Mouse (Mus musculus) neural tube, embryonic 15.5 days (tissue): Measurements from ENCODE around the gene Bsdc1. TPM values are rescaled to one million over a fixed set of nuclear protein-coding genes. Genes with fewer than 3 reads are reported as not detected.
A peak's percentile ranks its signal among the peaks of the same experiment; 100 is the strongest.

ENCODE experiments used
- ATAC-seq: fragments of 200-750 bp; cut with Nextera tagmentation; 2 replicates; pipeline ENCODE4 v1.8.0; 2017; ENCODE audit warnings: mild to moderate bottlenecking, moderate TSS enrichment, moderate library complexity; ENCODE audit not compliant: low FRiP score
- H3K27ac ChIP-seq: fragments of 300-500 bp; sonication (generic); replicated peaks from 2 replicates; pipeline ENCODE4 v1.5.1; 2015; ENCODE audit warnings: mild to moderate bottlenecking, inconsistent platforms
- H3K27me3 ChIP-seq: fragments of 300-500 bp; sonication (generic); replicated peaks from 2 replicates; pipeline ENCODE4 v1.6.1; 2015; ENCODE audit warnings: inconsistent platforms
- H3K36me3 ChIP-seq: fragments of 300-500 bp; sonication (generic); 2 replicates; pipeline ENCODE4 v1.6.1; 2015; ENCODE audit warnings: inconsistent platforms
- H3K4me1 ChIP-seq: fragments of 300-500 bp; sonication (generic); 2 replicates; pipeline ENCODE4 v1.6.1; 2015; ENCODE audit warnings: inconsistent platforms
- H3K4me2 ChIP-seq: fragments of 300-500 bp; sonication (generic); 2 replicates; pipeline ENCODE4 v1.6.1; 2015; ENCODE audit warnings: inconsistent platforms, mild to moderate bottlenecking, moderate library complexity
- H3K4me3 ChIP-seq: fragments of 300-500 bp; sonication (generic); replicated peaks from 2 replicates; pipeline ENCODE4 v1.5.1; 2015; ENCODE audit warnings: mild to moderate bottlenecking, inconsistent platforms
- H3K9ac ChIP-seq: fragments of 300-500 bp; sonication (generic); replicated peaks from 2 replicates; pipeline ENCODE4 v1.6.1; 2015; ENCODE audit warnings: mild to moderate bottlenecking, inconsistent platforms
- H3K9me3 ChIP-seq: fragments of 300-500 bp; sonication (generic); replicated peaks from 2 replicates; pipeline ENCODE4 v1.6.1; 2016; ENCODE audit warnings: inconsistent platforms
- WGBS: fragments of 180-500 bp; shearing (Covaris S2); methylation state at CpG from one replicate; pipeline ENCODE4 v1.1.7; 2015; ENCODE audit warnings: mixed read lengths; 5-methylcytosine and 5-hydroxymethylcytosine counted together
- polyA plus RNA-seq: library from polyadenylated mRNA; unstranded; fragments of >200 nt; fragmentation: Nextera tagmentation; extraction: Ambion mirVana; gene quantifications from 2 replicates; pipeline ENCODE4 v1.2.1, GENCODE M21; 2015

The Bsdc1 gene
- polyA plus RNA-seq: 32.7 and 34.0 TPM in 2 replicates

- peak; percentile 98 for ATAC-seq
- peak within 1 kb of the TSS; percentile 84 for H3K9ac ChIP-seq
- H3K36me3 ChIP-seq: peaks cover 27% of the 10 kb centered on the region
- no peaks in the 10 kb centered on the region for H3K27me3 ChIP-seq
- H3K9me3 ChIP-seq: no peaks in the 10 kb centered on the region
- H3K4me1 ChIP-seq: peaks cover 16% of the 10 kb centered on the region
- under 1% methylated on average over 46 of the region's 46 CpGs for WGBS
- peak within 1 kb of the TSS; percentile 92 for H3K27ac ChIP-seq
- H3K4me3 ChIP-seq: peak within 1 kb of the TSS; percentile 98
- peak within 1 kb of the TSS; percentile 81 for H3K4me2 ChIP-seq
Measured at GRCm38 (mm10) chr4:129461183-129461960, at the start of gene Bsdc1. Bsdc1 (plus strand) TSS chr4:129461581.

- H3K4me1 ChIP-seq: no peaks in the 10 kb centered on the region
- H3K27me3 ChIP-seq: no peaks in the 10 kb centered on the region
- no peaks in the 10 kb centered on the region for H3K9me3 ChIP-seq
- no peak overlapping the region for H3K27ac ChIP-seq
- no peak overlapping the region for H3K9ac ChIP-seq
- no peaks in the 10 kb centered on the region for H3K36me3 ChIP-seq
- no peak for ATAC-seq
- WGBS: 94% methylated on average over 5 of the region's 5 CpGs
- H3K4me3 ChIP-seq: no peak overlapping the region
- H3K4me2 ChIP-seq: no peak overlapping the region
Measured at GRCm38 (mm10) chr4:129415892-129416291, 45.5 kb upstream of the Bsdc1 start.

- 85% methylated on average over 5 of the region's 5 CpGs for WGBS
- Histone ChIP-seq H3K36me3 (no peaks in the 10 kb centered on the region), H3K4me1 (no peaks in the 10 kb centered on the region), H3K9me3 (no peaks in the 10 kb centered on the region), H3K9ac (no peak overlapping the region), H3K4me2 (no peak overlapping the region), H3K27me3 (no peaks in the 10 kb centered on the region), H3K4me3 (no peak overlapping the region), H3K27ac (no peak overlapping the region)
- ATAC-seq: no peak
Measured at GRCm38 (mm10) chr4:129416478-129416877, 44.9 kb upstream of the Bsdc1 start.

GRCm38 (mm10) chr4:129418321-129418720 is 43.1 kb upstream of the Bsdc1 start:
- H3K4me3 ChIP-seq: no peak overlapping the region
- H3K27ac ChIP-seq: no peak overlapping the region
- no peak overlapping the region for H3K9ac ChIP-seq
- no peak for ATAC-seq
- no peak overlapping the region for H3K4me2 ChIP-seq
- no peaks in the 10 kb centered on the region for H3K4me1 ChIP-seq
- no peaks in the 10 kb centered on the region for H3K36me3 ChIP-seq
- 79% methylated on average over 5 of the region's 5 CpGs for WGBS
- no peaks in the 10 kb centered on the region for H3K9me3 ChIP-seq
- H3K27me3 ChIP-seq: no peaks in the 10 kb centered on the region

- Histone ChIP-seq H3K4me2 (peak within 1 kb of the TSS; percentile 83), H3K4me1 (peaks cover 19% of the 10 kb centered on the region; the same call in 1 of the 2 replicates), H3K9me3 (no peaks in the 10 kb centered on the region), H3K36me3 (no peaks in the 10 kb centered on the region), H3K27ac (no peak within 1 kb of the TSS), H3K4me3 (peak within 1 kb of the TSS; percentile 70), H3K27me3 (peaks cover 33% of the 10 kb centered on the region), H3K9ac (peak within 1 kb of the TSS; percentile 69)
- peak; percentile 100 for ATAC-seq
- 2% methylated on average over 33 of the region's 33 CpGs for WGBS
Measured at GRCm38 (mm10) chr4:129440340-129441063, 20.9 kb upstream of the Bsdc1 start, which contains the start of gene Zbtb8b. Zbtb8b (minus strand) TSS chr4:129440853.

- 32% methylated on average over 6 of the region's 6 CpGs for WGBS
- Histone ChIP-seq H3K9me3 (no peaks in the 10 kb centered on the region), H3K27me3 (peaks cover 33% of the 10 kb centered on the region), H3K9ac (no peak overlapping the region), H3K27ac (no peak overlapping the region), H3K4me1 (peaks cover 19% of the 10 kb centered on the region; the same call in 1 of the 2 replicates), H3K4me3 (peak overlapping the region; percentile 70), H3K4me2 (peak overlapping the region; percentile 83), H3K36me3 (no peaks in the 10 kb centered on the region)
- ATAC-seq: no peak; the same call in 1 of the 2 replicates
Measured at GRCm38 (mm10) chr4:129441145-129441544, 20.2 kb upstream of the Bsdc1 start.

GRCm38 (mm10) chr4:129447360-129447759 is 14.0 kb upstream of the Bsdc1 start:
- no peaks in the 10 kb centered on the region for H3K4me1 ChIP-seq
- H3K36me3 ChIP-seq: no peaks in the 10 kb centered on the region
- no peak overlapping the region for H3K4me3 ChIP-seq
- no peaks in the 10 kb centered on the region for H3K9me3 ChIP-seq
- no peak overlapping the region for H3K9ac ChIP-seq
- peaks cover 11% of the 10 kb centered on the region for H3K27me3 ChIP-seq
- no peak overlapping the region for H3K27ac ChIP-seq
- no peak overlapping the region for H3K4me2 ChIP-seq
- ATAC-seq: no peak
- 87% methylated on average over 8 of the region's 8 CpGs for WGBS

- no peak overlapping the region for H3K9ac ChIP-seq
- H3K4me3 ChIP-seq: no peak overlapping the region
- H3K27ac ChIP-seq: no peak overlapping the region
- WGBS: 86% methylated on average over 11 of the region's 11 CpGs
- no peak overlapping the region for H3K4me2 ChIP-seq
- H3K27me3 ChIP-seq: peaks cover 5% of the 10 kb centered on the region
- no peaks in the 10 kb centered on the region for H3K36me3 ChIP-seq
- no peaks in the 10 kb centered on the region for H3K9me3 ChIP-seq
- ATAC-seq: no peak
- H3K4me1 ChIP-seq: no peaks in the 10 kb centered on the region
Measured at GRCm38 (mm10) chr4:129447778-129448563, 13.4 kb upstream of the Bsdc1 start.

GRCm38 (mm10) chr4:129448713-129449112 is 12.7 kb upstream of the Bsdc1 start:
- 91% methylated on average over 6 of the region's 6 CpGs for WGBS
- Histone ChIP-seq H3K27ac (no peak overlapping the region), H3K27me3 (no peaks in the 10 kb centered on the region), H3K4me3 (no peak overlapping the region), H3K4me1 (no peaks in the 10 kb centered on the region), H3K9me3 (no peaks in the 10 kb centered on the region), H3K9ac (no peak overlapping the region), H3K4me2 (no peak overlapping the region), H3K36me3 (no peaks in the 10 kb centered on the region)
- no peak for ATAC-seq

GRCm38 (mm10) chr4:129450851-129451250 is 10.5 kb upstream of the Bsdc1 start:
- H3K4me3 ChIP-seq: no peak overlapping the region
- H3K27me3 ChIP-seq: no peaks in the 10 kb centered on the region
- no peak for ATAC-seq
- no peaks in the 10 kb centered on the region for H3K9me3 ChIP-seq
- no peaks in the 10 kb centered on the region for H3K36me3 ChIP-seq
- no peak overlapping the region for H3K27ac ChIP-seq
- no peak overlapping the region for H3K4me2 ChIP-seq
- 79% methylated on average over 2 of the region's 2 CpGs for WGBS
- H3K9ac ChIP-seq: no peak overlapping the region
- no peaks in the 10 kb centered on the region for H3K4me1 ChIP-seq

GRCm38 (mm10) chr4:129451471-129452169 is 9.8 kb upstream of the Bsdc1 start:
- H3K4me1 ChIP-seq: no peaks in the 10 kb centered on the region
- H3K27me3 ChIP-seq: no peaks in the 10 kb centered on the region
- no peak overlapping the region for H3K4me3 ChIP-seq
- H3K27ac ChIP-seq: no peak overlapping the region
- no peak overlapping the region for H3K4me2 ChIP-seq
- no peak for ATAC-seq
- no peak overlapping the region for H3K9ac ChIP-seq
- no peaks in the 10 kb centered on the region for H3K9me3 ChIP-seq
- WGBS: 85% methylated on average over 15 of the region's 15 CpGs
- no peaks in the 10 kb centered on the region for H3K36me3 ChIP-seq
